Comparison of ENCODE assay signal across 20 mouse cellular contexts in the genomic region with DNA sequence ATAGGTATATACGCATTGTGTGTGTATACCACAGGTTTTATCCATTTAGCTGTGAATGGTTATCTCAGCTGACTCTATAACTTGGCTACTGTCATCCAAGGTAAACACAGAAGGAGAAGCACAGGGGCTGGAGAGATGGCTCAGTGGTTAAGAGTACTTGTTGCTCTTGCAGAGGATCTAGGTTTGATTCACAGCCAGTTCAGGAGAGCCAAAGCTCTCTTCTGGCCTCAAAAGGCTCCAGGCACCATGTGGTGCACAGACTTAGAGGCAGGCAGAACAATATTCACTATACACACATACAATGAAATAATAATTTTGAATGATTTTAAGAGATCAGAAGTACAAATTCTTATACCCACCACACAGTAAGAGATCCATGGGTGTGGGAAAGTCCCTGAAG.
DNase-seq lines count a peak whose midpoint lies in the region; TF ChIP-seq lines count a peak whose summit lies in the region.
"Had no signal": no experiment of that assay in that cellular context is flagged by ENCODE, and none has a peak within 500 bp of the region (broad histone marks: within the 10 kb centered on the region; RNA-seq: fewer than 3 reads in every experiment).

No protein-coding gene starts in this region.

- H3K27me3 ChIP-seq in spleen, adult 2 months (ENCODE audit: control insufficient read depth, insufficient read depth, low read length): no peaks in the 10 kb centered on the region
- H3K27me3 ChIP-seq: embryonic facial prominence, embryonic 13.5 days; embryonic facial prominence, embryonic 15.5 days; forebrain, embryonic 12.5 days had no signal

- H3K36me3 ChIP-seq in spleen, adult 2 months (ENCODE audit: control insufficient read depth, insufficient read depth, low read length): peaks cover 2% of the 10 kb centered on the region; the same call in 1 of the 2 replicates
- H3K36me3 ChIP-seq: embryonic facial prominence, embryonic 13.5 days; embryonic facial prominence, embryonic 15.5 days; forebrain, embryonic 10.5 days; forebrain, embryonic 12.5 days; G1E had no signal

- WGBS in spleen, adult 2 months: 94% methylated on average over 1 of the region's 1 CpGs

- TF ChIP-seq POLR2A in spleen, adult 2 months (IDR thresholded peaks at IDR 0.05; ENCODE audit: low read depth, low read length): no peak

- H3K4me3 ChIP-seq in spleen, adult 2 months (ENCODE audit: extremely low read depth, insufficient read depth, insufficient read length): no peak overlapping the region
- H3K4me3 ChIP-seq: embryonic facial prominence, embryonic 13.5 days; embryonic facial prominence, embryonic 15.5 days; erythroblast, embryonic 14.5 days; forebrain, embryonic 10.5 days; forebrain, embryonic 12.5 days had no signal

- TF ChIP-seq CTCF in spleen, adult 2 months (IDR thresholded peaks at IDR 0.05; ENCODE audit: extremely low read depth, insufficient read depth, insufficient read length, insufficient replicate concordance): no peak

- intact Hi-C loops in left cerebral cortex, postnatal 36 days (cut with DNase I): loop anchor here (5.0 kb wide), 1 partner anchor 94 kb away; no protein-coding TSS in a partner anchor

- H3K4me1 ChIP-seq in spleen, adult 2 months (ENCODE audit: control insufficient read depth, insufficient read depth, insufficient read length): peaks cover 43% of the 10 kb centered on the region

- H3K27ac ChIP-seq in spleen, adult 2 months (ENCODE audit: insufficient read depth, low read length): peak overlapping the region; percentile 26
- H3K27ac ChIP-seq: embryonic facial prominence, embryonic 13.5 days; embryonic facial prominence, embryonic 15.5 days; forebrain, embryonic 10.5 days; forebrain, embryonic 12.5 days had no signal

- no peak for DNase-seq in spleen, adult 2 months (ENCODE audit: low read depth in 1 of 2, low spot score in 2 of 2)
- no peak for DNase-seq in spleen, adult 12 weeks (ENCODE audit: low spot score)
- peak; percentile 66 for DNase-seq in brain, adult 2 months (ENCODE audit: low read depth, low spot score)
- DNase-seq in left cerebral cortex, postnatal 36 days (ENCODE audit: low spot score in 2 of 2): no peak
- no peak for DNase-seq in lung, postnatal 25 days (ENCODE audit: low spot score)
- DNase-seq: adrenal gland, adult 8-10 months; adrenal gland, postnatal 14 days; adrenal gland, postnatal 36 days; cerebellum, adult 11 months; cerebellum, adult 8-10 months; cerebellum, adult 9-11 months; cerebellum, postnatal 14 days; cerebellum, postnatal 36 days; embryo, embryonic 11 days had no signal
